Mouse (Mus musculus) heart, adult 2 months (tissue): ENCODE measurements at regions not wholly inside any gene's neighbourhood (a gene's known extent, or its start where the extent isn't known, plus 50 kb on each side); places are given as distances from the start of the nearest gene placed in this dataset.

Source experiments
- CTCF ChIP-seq: fragments of 200-600 bp; IDR thresholded peaks from 2 replicates; pipeline ENCODE4 v1.8.1; 2022; ENCODE audit warnings: antibody characterized with exemption, mild to moderate bottlenecking, moderate library complexity
- EP300 ChIP-seq: fragments of 200-500 bp; IDR thresholded peaks from 2 replicates; pipeline ENCODE4 v1.6.1; 2011; ENCODE audit warnings: low read depth, low read length, control low read depth; ENCODE audit not compliant: insufficient read depth
- POLR2A ChIP-seq: fragments of 200-500 bp; IDR thresholded peaks from 2 replicates; pipeline ENCODE4 v1.6.1; 2011; ENCODE audit warnings: mild to moderate bottlenecking, low read depth, low read length, control low read depth; ENCODE audit not compliant: insufficient read depth

DNA sequence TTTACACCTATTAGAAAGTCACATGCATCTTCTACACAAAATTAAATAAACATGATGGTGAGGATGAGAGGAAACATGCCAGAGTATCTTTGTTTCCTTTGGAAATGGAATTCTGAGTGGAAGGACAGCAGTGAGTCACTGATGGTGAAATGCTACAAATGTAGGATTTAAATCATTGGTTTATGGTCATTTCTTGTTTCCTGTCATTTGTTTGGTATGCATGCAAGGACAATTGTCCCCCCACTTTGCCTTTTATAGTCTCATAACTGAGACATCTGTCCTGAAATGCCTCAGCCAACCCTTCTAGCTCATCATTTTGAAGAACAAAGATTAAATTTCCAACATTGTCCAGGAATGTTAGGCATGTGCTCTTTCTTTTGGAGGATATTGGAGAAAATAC lies 77.2 kb upstream of the Hypm start:
- TF ChIP-seq CTCF (no peak), POLR2A (no peak), EP300 (no peak)
